Mouse (Mus musculus) intestine, postnatal 0 days (tissue): Measurements from ENCODE around the gene Cers1. TPM values are rescaled to one million over a fixed set of nuclear protein-coding genes. Genes with fewer than 3 reads are reported as not detected.

Experiments
- ATAC-seq: fragments of 200-750 bp; cut with Nextera tagmentation; 2 replicates; pipeline ENCODE4 v1.8.0; 2017; ENCODE audit warnings: mild to moderate bottlenecking, moderate TSS enrichment, moderate library complexity
- H3K27ac ChIP-seq: fragments of 300-500 bp; sonication (generic); 2 replicates; pipeline ENCODE4 v1.5.1; 2014; ENCODE audit warnings: mild to moderate bottlenecking, low read depth, low read length, moderate library complexity
- H3K27me3 ChIP-seq: fragments of 300-500 bp; sonication (generic); replicated peaks from 2 replicates; pipeline ENCODE4 v1.6.1; 2014; ENCODE audit warnings: low read length, mixed read lengths; ENCODE audit not compliant: control insufficient read depth, insufficient read depth
- H3K36me3 ChIP-seq: fragments of 300-500 bp; sonication (generic); 2 replicates; pipeline ENCODE4 v1.6.1; 2014; ENCODE audit warnings: mild to moderate bottlenecking, moderate library complexity; ENCODE audit not compliant: control insufficient read depth, insufficient read depth
- H3K4me1 ChIP-seq: fragments of 300-500 bp; sonication (generic); replicated peaks from 2 replicates; pipeline ENCODE4 v1.6.1; 2014; ENCODE audit warnings: antibody characterized with exemption, low read length, mixed read lengths; ENCODE audit not compliant: control insufficient read depth, insufficient read depth
- H3K4me2 ChIP-seq: fragments of 300-500 bp; sonication (generic); replicated peaks from 2 replicates; pipeline ENCODE4 v1.6.1; 2014; ENCODE audit warnings: low read depth, mild to moderate bottlenecking, moderate library complexity
- H3K4me3 ChIP-seq: fragments of 300-500 bp; sonication (generic); 2 replicates; pipeline ENCODE4 v1.5.1; 2014; ENCODE audit warnings: low read depth, low read length
- H3K9ac ChIP-seq: fragments of 300-500 bp; sonication (generic); 2 replicates; pipeline ENCODE4 v1.6.1; 2014; ENCODE audit warnings: mild to moderate bottlenecking, low read depth, low read length
- H3K9me3 ChIP-seq: fragments of 300-500 bp; sonication (generic); 2 replicates; pipeline ENCODE4 v1.6.1; 2016; ENCODE audit warnings: mixed run types; ENCODE audit not compliant: control insufficient read depth
- CTCF ChIP-seq: sonication (generic); IDR thresholded peaks from 2 replicates; pipeline ENCODE4 v1.5.1; 2016; ENCODE audit warnings: low read depth, mild to moderate bottlenecking, control low read depth, antibody characterized with exemption, moderate library complexity
- WGBS: fragments of 180-500 bp; shearing (Covaris S2); extraction: QIAGEN DNeasy Blood & Tissue Kit; methylation state at CpG from one replicate; pipeline ENCODE4 v1.1.7; 2014; 5-methylcytosine and 5-hydroxymethylcytosine counted together
- polyA plus RNA-seq: library from polyadenylated mRNA; unstranded; fragments of >200 nt; fragmentation: Nextera tagmentation; extraction: Ambion mirVana; gene quantifications from 2 replicates; pipeline ENCODE4 v1.2.1, GENCODE M21; 2015

Cers1 gene
- polyA plus RNA-seq, 1 experiment from 2014 or later = 1.7 TPM

- Histone ChIP-seq H3K4me2 (peak overlapping the region; percentile 90), H3K9ac (peak overlapping the region; percentile 94), H3K4me1 (peaks cover 32% of the 10 kb centered on the region), H3K27ac (peak overlapping the region; percentile 91), H3K36me3 (peaks cover 10% of the 10 kb centered on the region; the same call in 1 of the 2 replicates), H3K9me3 (no peaks in the 10 kb centered on the region), H3K27me3 (no peaks in the 10 kb centered on the region), H3K4me3 (peak overlapping the region; percentile 93)
- no peak; the same call in 1 of the 2 replicates for TF ChIP-seq CTCF
- peak; percentile 39 for ATAC-seq
- WGBS = under 1% methylated on average over 50 of the region's 64 CpGs
Measured at GRCm38 (mm10) chr8:70352657-70353151, 37.1 kb downstream of the Cers1 start.

DNA sequence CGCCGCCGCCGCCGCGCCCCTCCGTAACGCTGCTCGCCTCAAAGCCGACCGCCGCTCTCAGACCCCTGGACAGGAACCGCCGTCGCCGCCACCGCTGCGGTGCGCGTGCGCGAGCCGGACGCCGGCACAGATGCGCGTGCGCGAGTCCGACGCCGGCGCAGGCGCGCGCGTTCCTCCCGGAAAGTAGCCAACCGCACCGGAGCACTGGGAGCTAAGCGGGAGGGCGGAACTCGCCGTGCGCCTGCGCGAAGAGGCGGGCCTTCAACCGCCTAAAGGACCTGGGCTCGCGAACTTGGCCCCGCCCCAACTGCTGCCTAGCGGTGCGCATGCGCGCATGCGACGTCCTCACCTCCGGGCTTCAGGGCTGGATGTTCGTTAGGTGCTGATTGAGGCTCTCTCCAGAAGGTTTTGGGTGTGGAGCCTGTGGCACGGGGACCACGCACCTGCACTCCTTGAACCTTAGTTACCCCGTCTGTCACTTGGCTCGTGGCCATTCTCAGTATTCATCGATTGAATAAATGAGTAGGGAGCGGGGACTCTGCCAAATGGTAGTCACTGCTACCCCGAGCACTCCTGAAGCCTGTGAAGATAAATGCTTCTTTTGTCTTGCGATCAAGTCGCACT is 37.7 kb downstream of the Cers1 start, which contains the start of gene Upf1:
Gene Upf1 (minus strand): TSS at position 85 of the 624 bp plus-strand sequence.
- WGBS = under 1% methylated on average over 67 of the region's 69 CpGs
- ATAC-seq = peak; percentile 88
- H3K4me1 ChIP-seq = peaks cover 26% of the 10 kb centered on the region

GRCm38 (mm10) chr8:70354004-70354403 is 38.4 kb downstream of the Cers1 start:
- WGBS = 30% methylated on average over 4 of the region's 4 CpGs
- ATAC-seq = no peak
- peaks cover 21% of the 10 kb centered on the region for H3K4me1 ChIP-seq
- peak overlapping the region; percentile 90 for H3K4me2 ChIP-seq
- H3K9ac ChIP-seq = peak overlapping the region; percentile 94; the same call in 1 of the 2 replicates
- H3K27me3 ChIP-seq = no peaks in the 10 kb centered on the region
- no peaks in the 10 kb centered on the region for H3K9me3 ChIP-seq
- peak overlapping the region; percentile 93 for H3K4me3 ChIP-seq
- peaks cover 2% of the 10 kb centered on the region; the same call in 1 of the 2 replicates for H3K36me3 ChIP-seq
- peak overlapping the region; percentile 60 for H3K27ac ChIP-seq
- no peak for TF ChIP-seq CTCF

More for the DNA sequence above, 37.7 kb downstream of the Cers1 start, which contains the start of gene Upf1:
- H3K36me3 ChIP-seq = peaks cover 9% of the 10 kb centered on the region; the same call in 1 of the 2 replicates
- H3K4me2 ChIP-seq = peak within 1 kb of the TSS; percentile 90
- no peaks in the 10 kb centered on the region for H3K27me3 ChIP-seq
- no peaks in the 10 kb centered on the region for H3K9me3 ChIP-seq
- H3K4me3 ChIP-seq = peak within 1 kb of the TSS; percentile 93
- H3K9ac ChIP-seq = peak within 1 kb of the TSS; percentile 94
- H3K27ac ChIP-seq = peak within 1 kb of the TSS; percentile 91
- TF ChIP-seq CTCF = no peak

DNA sequence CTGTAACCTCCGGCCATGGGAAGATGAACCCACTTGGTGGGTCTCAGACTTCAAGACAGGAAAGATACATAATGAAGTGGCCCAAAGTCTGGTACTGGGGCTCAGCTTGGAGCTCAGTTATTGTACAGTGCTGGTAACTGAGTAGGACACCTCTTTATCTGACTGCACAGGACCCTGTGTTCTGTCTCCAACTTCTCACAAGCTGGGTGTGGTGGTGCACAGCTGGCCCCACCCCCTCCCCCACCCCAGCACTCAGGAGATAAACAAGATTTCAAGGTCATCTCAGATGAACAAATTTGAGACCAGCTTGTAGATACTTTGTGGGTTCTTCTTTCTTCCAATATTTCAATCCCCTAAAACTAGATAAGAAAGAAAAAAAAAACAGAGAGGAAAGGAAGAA is 40.5 kb downstream of the Cers1 start:
- peaks cover 17% of the 10 kb centered on the region for H3K4me1 ChIP-seq
- no peaks in the 10 kb centered on the region for H3K36me3 ChIP-seq
- WGBS = 86% methylated on average over 1 of the region's 1 CpGs
- H3K9ac ChIP-seq = no peak overlapping the region
- H3K27ac ChIP-seq = no peak overlapping the region
- ATAC-seq = no peak
- H3K27me3 ChIP-seq = no peaks in the 10 kb centered on the region
- H3K9me3 ChIP-seq = no peaks in the 10 kb centered on the region
- no peak overlapping the region for H3K4me2 ChIP-seq
- H3K4me3 ChIP-seq = no peak overlapping the region
- no peak for TF ChIP-seq CTCF

GRCm38 (mm10) chr8:70359411-70359810 is 43.8 kb downstream of the Cers1 start:
- no peak for ATAC-seq
- 37% methylated on average over 3 of the region's 3 CpGs for WGBS
- H3K9ac ChIP-seq = no peak overlapping the region
- no peaks in the 10 kb centered on the region for H3K27me3 ChIP-seq
- no peak overlapping the region for H3K4me2 ChIP-seq
- H3K4me1 ChIP-seq = peaks cover 5% of the 10 kb centered on the region; the same call in 1 of the 2 replicates
- H3K36me3 ChIP-seq = no peaks in the 10 kb centered on the region
- H3K27ac ChIP-seq = no peak overlapping the region
- H3K9me3 ChIP-seq = no peaks in the 10 kb centered on the region
- TF ChIP-seq CTCF = no peak
- H3K4me3 ChIP-seq = no peak overlapping the region

DNA sequence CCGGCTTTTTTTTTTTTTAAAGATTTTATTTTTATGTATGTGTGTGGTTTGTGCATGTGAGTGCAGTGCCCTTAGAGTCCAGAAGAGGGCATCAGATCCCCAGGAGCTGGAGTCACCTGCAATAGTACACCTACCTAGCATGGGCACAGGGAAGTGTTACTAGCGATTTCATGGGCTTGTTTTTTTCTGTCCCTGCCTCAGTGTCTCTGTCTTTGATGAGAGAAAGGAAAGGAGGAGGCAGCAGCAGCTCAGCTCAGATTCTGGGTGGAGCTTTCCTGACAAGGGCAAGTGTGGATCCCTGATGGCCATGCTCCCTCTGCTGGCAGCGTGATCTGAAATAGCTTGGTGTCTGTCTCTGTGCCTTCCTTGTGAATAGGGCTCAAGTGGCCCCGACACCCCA is 45.2 kb downstream of the Cers1 start:
- no peaks in the 10 kb centered on the region for H3K9me3 ChIP-seq
- no peak for ATAC-seq
- no peak overlapping the region for H3K27ac ChIP-seq
- peak; percentile 72 for TF ChIP-seq CTCF
- no peaks in the 10 kb centered on the region for H3K27me3 ChIP-seq
- H3K4me1 ChIP-seq = peaks cover 6% of the 10 kb centered on the region; the same call in 1 of the 2 replicates
- WGBS = 47% methylated on average over 4 of the region's 4 CpGs
- H3K36me3 ChIP-seq = no peaks in the 10 kb centered on the region
- H3K9ac ChIP-seq = no peak overlapping the region
- no peak overlapping the region for H3K4me2 ChIP-seq
- no peak overlapping the region for H3K4me3 ChIP-seq
